Mouse (Mus musculus) heart, adult 2 months (tissue): ENCODE measurements around the gene Fam19a2. TPM values are rescaled to one million over a fixed set of nuclear protein-coding genes. Genes with fewer than 3 reads are reported as not detected.

Experiments used
- DNase-seq, 2 experiments: peaks; one replicate each; pipeline ENCODE4 v3.0.0; 2021
- H3K27ac ChIP-seq: fragments of 200-600 bp; 2 replicates; pipeline ENCODE4 v1.8.1; 2022
- H3K27me3 ChIP-seq: fragments of 200-500 bp; 2 replicates; pipeline ENCODE4 v1.6.1; 2012; ENCODE audit warnings: mild to moderate bottlenecking, low read length, inconsistent platforms, mixed read lengths; ENCODE audit not compliant: control insufficient read depth, insufficient read depth
- H3K36me3 ChIP-seq: fragments of 200-500 bp; 2 replicates; pipeline ENCODE4 v1.6.1; 2012; ENCODE audit warnings: low read length, inconsistent platforms; ENCODE audit not compliant: control insufficient read depth, insufficient read depth
- H3K4me1 ChIP-seq: fragments of 200-500 bp; 2 replicates; pipeline ENCODE4 v1.6.1; 2011; ENCODE audit warnings: low read length; ENCODE audit not compliant: control insufficient read depth, insufficient read depth
- H3K4me3 ChIP-seq: fragments of 200-600 bp; 2 replicates; pipeline ENCODE4 v1.8.1; 2022
- H3K79me2 ChIP-seq: fragments of 200-500 bp; replicated peaks from 2 replicates; pipeline ENCODE4 v1.6.1; 2012; ENCODE audit warnings: mild to moderate bottlenecking, inconsistent platforms, low read length, moderate library complexity, mixed read lengths; ENCODE audit not compliant: control insufficient read depth, insufficient read depth
- H3K9ac ChIP-seq: fragments of 200-500 bp; 2 replicates; pipeline ENCODE4 v1.6.1; 2012; ENCODE audit warnings: low read depth, mild to moderate bottlenecking, control low read depth, inconsistent platforms, low read length, mixed read lengths
- CTCF ChIP-seq: fragments of 200-600 bp; IDR thresholded peaks from 2 replicates; pipeline ENCODE4 v1.8.1; 2022; ENCODE audit warnings: antibody characterized with exemption, mild to moderate bottlenecking, moderate library complexity
- EP300 ChIP-seq: fragments of 200-500 bp; IDR thresholded peaks from 2 replicates; pipeline ENCODE4 v1.6.1; 2011; ENCODE audit warnings: low read depth, low read length, control low read depth; ENCODE audit not compliant: insufficient read depth
- POLR2A ChIP-seq: fragments of 200-500 bp; IDR thresholded peaks from 2 replicates; pipeline ENCODE4 v1.6.1; 2011; ENCODE audit warnings: mild to moderate bottlenecking, low read depth, low read length, control low read depth; ENCODE audit not compliant: insufficient read depth
- WGBS: fragments of 180-500 bp; shearing (Covaris S2); methylation state at CpG from one replicate; pipeline ENCODE4 v1.1.7; 2018; 5-methylcytosine and 5-hydroxymethylcytosine counted together
- intact Hi-C: fragments of 180-260 bp; cut with DNase I; formaldehyde crosslinking; loops from one replicate; pipeline ENCODE4 v1.15.1; 2025
- polyA plus RNA-seq: library from polyadenylated mRNA; depleted of rRNA; stranded (reverse); fragments of >200 nt; gene quantifications from 2 replicates; pipeline ENCODE4 v1.2.3, GENCODE M21; 2012
- total RNA-seq, 2 experiments: library from RNA; stranded (reverse); gene quantifications; 2 replicates each; pipeline ENCODE4 v1.2.3; 2021

Gene Fam19a2
- total and polyA plus RNA-seq, 3 experiments = 0.11 to 0.13 TPM; not detected in 1

- intact Hi-C loops = no loop called here
- no peak overlapping the region for H3K27ac ChIP-seq
- H3K9ac ChIP-seq = no peak overlapping the region
- no peak for DNase-seq
- H3K27me3 ChIP-seq = no peaks in the 10 kb centered on the region
- no peak overlapping the region for H3K4me3 ChIP-seq
- 20% methylated on average over 7 of the region's 7 CpGs for WGBS
- TF ChIP-seq EP300 (no peak), POLR2A (no peak), CTCF (no peak)
- no peaks in the 10 kb centered on the region for H3K79me2 ChIP-seq
- no peaks in the 10 kb centered on the region for H3K36me3 ChIP-seq
- no peaks in the 10 kb centered on the region for H3K4me1 ChIP-seq
Observed at GRCm38 (mm10) chr10:123678284-123678864, 414.6 kb downstream of the Fam19a2 start.

- intact Hi-C loops = no loop called here
- TF ChIP-seq POLR2A (no peak), EP300 (no peak), CTCF (no peak)
- Histone ChIP-seq H3K4me1 (no peaks in the 10 kb centered on the region), H3K79me2 (no peaks in the 10 kb centered on the region), H3K9ac (no peak overlapping the region), H3K36me3 (no peaks in the 10 kb centered on the region), H3K4me3 (no peak overlapping the region), H3K27me3 (no peaks in the 10 kb centered on the region), H3K27ac (no peak overlapping the region)
- no peak for DNase-seq
- WGBS = 55% methylated on average over 9 of the region's 9 CpGs
Observed at GRCm38 (mm10) chr10:123682718-123683255, 419.0 kb downstream of the Fam19a2 start.

- WGBS = 64% methylated on average over 8 of the region's 8 CpGs
- intact Hi-C loops = no loop called here
- Histone ChIP-seq H3K4me1 (no peaks in the 10 kb centered on the region), H3K36me3 (no peaks in the 10 kb centered on the region), H3K27ac (no peak overlapping the region), H3K4me3 (no peak overlapping the region), H3K9ac (no peak overlapping the region), H3K27me3 (no peaks in the 10 kb centered on the region), H3K79me2 (no peaks in the 10 kb centered on the region)
- TF ChIP-seq CTCF (no peak), EP300 (no peak), POLR2A (no peak)
- no peak for DNase-seq
Observed at GRCm38 (mm10) chr10:123692186-123692925, 428.6 kb downstream of the Fam19a2 start.

- Histone ChIP-seq H3K27me3 (no peaks in the 10 kb centered on the region), H3K79me2 (no peaks in the 10 kb centered on the region), H3K4me3 (no peak overlapping the region), H3K27ac (no peak overlapping the region), H3K9ac (no peak overlapping the region), H3K36me3 (no peaks in the 10 kb centered on the region), H3K4me1 (no peaks in the 10 kb centered on the region)
- no peak for DNase-seq
- TF ChIP-seq EP300 (no peak), POLR2A (no peak), CTCF (no peak)
- intact Hi-C loops = no loop called here
- 91% methylated on average over 4 of the region's 4 CpGs for WGBS
Observed at GRCm38 (mm10) chr10:123692926-123693224, 429.1 kb downstream of the Fam19a2 start.

GRCm38 (mm10) chr10:123702595-123702994 is 438.8 kb downstream of the Fam19a2 start:
- H3K27ac ChIP-seq = no peak overlapping the region
- H3K27me3 ChIP-seq = no peaks in the 10 kb centered on the region
- H3K4me3 ChIP-seq = no peak overlapping the region
- DNase-seq = no peak
- H3K4me1 ChIP-seq = no peaks in the 10 kb centered on the region
- 78% methylated on average over 4 of the region's 4 CpGs for WGBS
- no peak overlapping the region for H3K9ac ChIP-seq
- no peak for TF ChIP-seq POLR2A
- no peak for TF ChIP-seq CTCF
- no peak for TF ChIP-seq EP300
- no peaks in the 10 kb centered on the region for H3K36me3 ChIP-seq
- H3K79me2 ChIP-seq = no peaks in the 10 kb centered on the region
- intact Hi-C loops = no loop called here

- WGBS = 88% methylated on average over 3 of the region's 3 CpGs
- no peaks in the 10 kb centered on the region for H3K4me1 ChIP-seq
- no peak for DNase-seq
- no peaks in the 10 kb centered on the region for H3K36me3 ChIP-seq
- no peak overlapping the region for H3K4me3 ChIP-seq
- H3K9ac ChIP-seq = no peak overlapping the region
- H3K27me3 ChIP-seq = no peaks in the 10 kb centered on the region
- intact Hi-C loops = no loop called here
- H3K27ac ChIP-seq = no peak overlapping the region
- TF ChIP-seq CTCF (no peak), EP300 (no peak), POLR2A (no peak)
- H3K79me2 ChIP-seq = no peaks in the 10 kb centered on the region
Observed at GRCm38 (mm10) chr10:123707026-123707425, 443.2 kb downstream of the Fam19a2 start.
